Mouse (Mus musculus) embryonic facial prominence, embryonic 12.5 days (tissue): Measurements from ENCODE around the gene Vash1. TPM values are rescaled to one million over a fixed set of nuclear protein-coding genes. Genes with fewer than 3 reads are reported as not detected.

Experiments
- ATAC-seq: fragments of 200-750 bp; cut with Nextera tagmentation; 2 replicates; pipeline ENCODE4 v1.8.0; 2017; ENCODE audit not compliant: insufficient number of reproducible peaks, insufficient read depth, low FRiP score, low TSS enrichment
- H3K27ac ChIP-seq: fragments of 300-500 bp; sonication (generic); 2 replicates; pipeline ENCODE4 v1.5.1; 2016; ENCODE audit warnings: mild to moderate bottlenecking
- H3K27me3 ChIP-seq: fragments of 300-500 bp; sonication (generic); 2 replicates; pipeline ENCODE4 v1.6.1; 2016; ENCODE audit warnings: mild to moderate bottlenecking, moderate library complexity
- H3K36me3 ChIP-seq: fragments of 300-500 bp; sonication (generic); 2 replicates; pipeline ENCODE4 v1.6.1; 2016; ENCODE audit warnings: mild to moderate bottlenecking
- H3K4me1 ChIP-seq: fragments of 300-500 bp; sonication (generic); 2 replicates; pipeline ENCODE4 v1.6.1; 2016
- H3K4me2 ChIP-seq: fragments of 300-500 bp; sonication (generic); replicated peaks from 2 replicates; pipeline ENCODE4 v1.6.1; 2016; ENCODE audit warnings: mild to moderate bottlenecking, moderate library complexity
- H3K4me3 ChIP-seq: fragments of 300-500 bp; sonication (generic); 2 replicates; pipeline ENCODE4 v1.5.1; 2016; ENCODE audit warnings: mild to moderate bottlenecking
- H3K9ac ChIP-seq: fragments of 300-500 bp; sonication (generic); 2 replicates; pipeline ENCODE4 v1.6.1; 2016; ENCODE audit warnings: mild to moderate bottlenecking, moderate library complexity
- H3K9me3 ChIP-seq: fragments of 300-500 bp; sonication (generic); 2 replicates; pipeline ENCODE4 v1.6.1; 2016; ENCODE audit warnings: mild to moderate bottlenecking, moderate library complexity
- WGBS: fragments of 180-500 bp; shearing (Covaris S2); methylation state at CpG from one replicate; pipeline ENCODE4 v1.1.7; 2016; 5-methylcytosine and 5-hydroxymethylcytosine counted together
- polyA plus RNA-seq: library from polyadenylated mRNA; unstranded; fragments of >200 nt; fragmentation: Nextera tagmentation; extraction: Ambion mirVana; gene quantifications from 2 replicates; pipeline ENCODE4 v1.2.1, GENCODE M21; 2016

The Vash1 gene
- polyA plus RNA-seq, 1 experiment from 2014 or later: 18.8 TPM

DNA sequence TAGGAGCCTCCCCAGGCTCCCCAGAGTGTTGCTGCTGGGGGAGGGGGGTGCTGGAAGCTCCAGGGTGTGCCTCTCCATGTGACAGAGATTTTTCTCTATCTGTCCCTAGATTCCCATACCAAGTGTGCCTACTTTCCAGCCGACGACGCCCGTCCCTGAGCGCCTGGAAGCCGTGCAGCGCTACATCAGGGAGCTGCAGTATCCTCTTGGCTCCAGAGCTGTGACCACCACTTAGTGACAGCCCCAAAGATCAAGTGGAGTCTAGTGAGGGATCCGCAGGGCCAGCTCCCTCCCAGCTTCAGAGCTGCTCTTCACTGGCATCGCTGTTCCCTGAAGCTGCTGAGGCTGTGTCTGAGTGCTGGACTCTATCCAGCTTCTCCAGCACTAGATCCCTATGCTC is 6.8 kb downstream of the Vash1 start:
- WGBS: 77% methylated on average over 9 of the region's 9 CpGs
- Histone ChIP-seq H3K9ac (no peak overlapping the region; the same call in 1 of the 2 replicates), H3K4me3 (no peak overlapping the region), H3K27ac (0 out of 2 replicates have a peak overlapping the region, but pooled peaks have one; percentile 41), H3K4me2 (no peak overlapping the region), H3K9me3 (no peaks in the 10 kb centered on the region), H3K36me3 (peaks cover 31% of the 10 kb centered on the region), H3K27me3 (no peaks in the 10 kb centered on the region), H3K4me1 (peaks cover 12% of the 10 kb centered on the region)
- ATAC-seq: no peak

DNA sequence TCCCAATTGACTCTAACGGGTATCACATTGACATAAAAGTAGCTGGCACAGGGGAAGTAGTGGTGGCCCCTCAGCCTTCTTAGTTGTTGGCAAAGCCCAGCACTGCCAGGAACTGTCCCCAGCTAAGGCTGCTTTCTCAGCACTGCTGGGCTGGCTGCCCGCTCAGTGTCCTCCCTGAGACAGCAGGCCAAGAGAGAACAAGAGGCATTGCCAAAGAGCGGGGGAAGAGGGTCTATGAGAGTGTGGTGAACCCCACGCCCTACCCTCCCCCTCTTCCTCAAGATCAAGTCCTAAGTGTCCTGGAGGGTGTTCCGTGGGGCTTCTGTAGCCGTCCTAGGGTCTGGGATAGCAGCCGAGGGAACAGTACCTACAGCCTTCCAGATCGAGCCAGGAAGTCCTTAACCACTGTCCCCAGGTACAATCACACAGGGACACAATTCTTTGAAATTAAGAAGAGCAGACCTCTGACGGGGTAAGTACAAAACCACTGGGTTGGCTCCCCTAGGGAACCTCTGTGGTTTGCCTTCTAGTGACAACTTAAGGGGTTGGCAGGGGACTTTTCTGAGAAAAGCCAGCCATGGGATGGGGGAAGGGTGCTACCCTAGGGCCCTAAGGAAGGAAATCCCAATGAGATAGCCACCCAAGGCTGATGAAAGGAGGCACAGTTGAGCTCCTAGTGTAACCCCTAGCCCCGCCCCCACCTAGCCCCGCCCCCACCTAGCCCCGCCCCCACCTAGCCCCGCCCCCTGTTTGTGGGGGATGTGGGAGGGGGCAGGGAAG is 8.2 kb downstream of the Vash1 start:
- Histone ChIP-seq H3K4me2 (no peak overlapping the region), H3K9me3 (no peaks in the 10 kb centered on the region), H3K27me3 (no peaks in the 10 kb centered on the region), H3K36me3 (peaks cover 35% of the 10 kb centered on the region), H3K27ac (peak overlapping the region; percentile 41; the same call in 1 of the 2 replicates), H3K4me1 (0 out of 2 replicates have a peak, but pooled peaks cover 4% of the 10 kb centered on the region), H3K4me3 (no peak overlapping the region), H3K9ac (no peak overlapping the region)
- ATAC-seq: no peak
- WGBS: 56% methylated on average over 13 of the region's 13 CpGs

DNA sequence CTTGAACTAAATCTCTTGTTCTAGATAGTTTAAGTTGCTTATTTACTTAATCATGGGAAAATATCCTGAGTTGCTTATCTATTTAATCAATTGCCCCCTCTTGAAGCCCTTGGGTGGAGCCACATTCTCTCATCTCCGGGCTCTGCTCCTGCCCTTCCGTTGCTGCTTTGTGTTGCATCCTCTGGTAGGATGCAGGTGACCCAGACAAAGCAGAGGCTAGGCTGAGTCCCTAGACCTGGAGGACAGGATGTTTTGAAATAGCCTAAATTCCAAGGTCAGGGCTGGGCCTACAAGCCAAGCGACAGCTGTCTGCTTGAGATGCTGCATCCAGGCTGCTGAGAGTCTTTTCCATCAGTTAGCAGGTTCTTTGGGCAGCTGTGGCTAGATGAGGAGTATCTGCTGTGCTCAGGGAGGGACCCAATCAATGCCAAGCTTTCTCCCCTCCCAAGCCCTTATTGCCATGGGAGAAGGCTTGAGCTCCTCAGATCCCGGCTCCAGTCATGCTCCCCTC is 9.0 kb downstream of the Vash1 start:
- H3K4me2 ChIP-seq: no peak overlapping the region
- ATAC-seq: no peak
- no peak overlapping the region for H3K4me3 ChIP-seq
- H3K9ac ChIP-seq: no peak overlapping the region
- peak overlapping the region; percentile 41 for H3K27ac ChIP-seq
- H3K9me3 ChIP-seq: no peaks in the 10 kb centered on the region
- peaks cover 36% of the 10 kb centered on the region for H3K36me3 ChIP-seq
- no peaks in the 10 kb centered on the region for H3K27me3 ChIP-seq
- WGBS: 73% methylated on average over 4 of the region's 4 CpGs
- H3K4me1 ChIP-seq: 0 out of 2 replicates have a peak, but pooled peaks cover 4% of the 10 kb centered on the region

DNA sequence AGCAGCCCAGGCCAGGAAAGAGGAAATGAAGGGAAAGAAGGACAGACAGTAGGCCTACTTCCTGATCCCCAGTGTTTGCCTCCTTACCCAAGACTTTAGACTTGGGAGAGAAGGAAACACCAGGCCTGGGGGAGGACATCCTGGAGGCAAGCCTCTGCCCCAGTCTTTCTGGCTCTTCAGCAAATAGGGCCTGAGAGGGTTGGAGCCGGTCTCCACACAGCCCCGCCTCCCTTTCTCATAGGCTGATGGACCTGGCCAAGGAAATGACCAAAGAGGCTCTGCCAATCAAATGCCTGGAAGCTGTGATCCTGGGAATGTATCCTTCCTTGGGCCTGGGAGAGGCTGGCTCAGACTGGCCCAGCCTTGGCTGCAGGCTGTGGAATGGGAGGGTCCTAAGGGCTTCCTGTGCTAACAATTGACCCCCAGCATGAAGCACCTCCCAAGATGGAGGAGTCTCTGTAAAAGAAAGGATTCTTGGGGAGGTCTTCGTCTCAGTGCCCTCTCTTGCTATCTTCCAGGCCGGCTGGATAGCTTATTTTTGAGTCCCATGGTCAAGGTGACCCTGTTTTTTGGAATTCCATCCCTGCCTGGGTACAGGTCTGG is 9.6 kb downstream of the Vash1 start:
- H3K36me3 ChIP-seq: peaks cover 36% of the 10 kb centered on the region
- H3K27ac ChIP-seq: no peak overlapping the region
- no peaks in the 10 kb centered on the region for H3K9me3 ChIP-seq
- no peak overlapping the region for H3K9ac ChIP-seq
- ATAC-seq: no peak
- no peaks in the 10 kb centered on the region for H3K27me3 ChIP-seq
- no peak overlapping the region for H3K4me2 ChIP-seq
- H3K4me1 ChIP-seq: 0 out of 2 replicates have a peak, but pooled peaks cover 4% of the 10 kb centered on the region
- no peak overlapping the region for H3K4me3 ChIP-seq
- 78% methylated on average over 4 of the region's 4 CpGs for WGBS

DNA sequence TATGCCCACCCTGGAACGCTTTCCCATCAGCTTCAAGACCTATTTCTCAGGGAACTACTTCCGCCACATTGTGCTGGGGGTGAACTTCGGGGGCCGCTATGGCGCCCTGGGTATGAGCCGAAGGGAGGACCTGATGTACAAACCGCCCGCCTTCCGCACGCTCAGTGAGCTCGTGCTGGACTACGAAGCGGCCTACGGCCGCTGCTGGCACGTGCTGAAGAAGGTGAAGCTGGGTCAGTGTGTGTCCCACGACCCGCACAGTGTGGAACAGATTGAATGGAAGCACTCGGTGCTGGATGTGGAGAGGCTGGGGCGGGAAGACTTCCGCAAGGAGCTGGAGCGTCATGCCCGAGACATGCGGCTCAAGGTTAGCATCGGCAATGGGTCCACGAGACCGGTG is 10.4 kb downstream of the Vash1 start:
- H3K9ac ChIP-seq: no peak overlapping the region
- peaks cover 39% of the 10 kb centered on the region for H3K36me3 ChIP-seq
- 0 out of 2 replicates have a peak, but pooled peaks cover 4% of the 10 kb centered on the region for H3K4me1 ChIP-seq
- no peak overlapping the region for H3K27ac ChIP-seq
- 96% methylated on average over 27 of the region's 27 CpGs for WGBS
- no peak overlapping the region for H3K4me2 ChIP-seq
- H3K27me3 ChIP-seq: no peaks in the 10 kb centered on the region
- no peak for ATAC-seq
- H3K4me3 ChIP-seq: no peak overlapping the region
- no peaks in the 10 kb centered on the region for H3K9me3 ChIP-seq

DNA sequence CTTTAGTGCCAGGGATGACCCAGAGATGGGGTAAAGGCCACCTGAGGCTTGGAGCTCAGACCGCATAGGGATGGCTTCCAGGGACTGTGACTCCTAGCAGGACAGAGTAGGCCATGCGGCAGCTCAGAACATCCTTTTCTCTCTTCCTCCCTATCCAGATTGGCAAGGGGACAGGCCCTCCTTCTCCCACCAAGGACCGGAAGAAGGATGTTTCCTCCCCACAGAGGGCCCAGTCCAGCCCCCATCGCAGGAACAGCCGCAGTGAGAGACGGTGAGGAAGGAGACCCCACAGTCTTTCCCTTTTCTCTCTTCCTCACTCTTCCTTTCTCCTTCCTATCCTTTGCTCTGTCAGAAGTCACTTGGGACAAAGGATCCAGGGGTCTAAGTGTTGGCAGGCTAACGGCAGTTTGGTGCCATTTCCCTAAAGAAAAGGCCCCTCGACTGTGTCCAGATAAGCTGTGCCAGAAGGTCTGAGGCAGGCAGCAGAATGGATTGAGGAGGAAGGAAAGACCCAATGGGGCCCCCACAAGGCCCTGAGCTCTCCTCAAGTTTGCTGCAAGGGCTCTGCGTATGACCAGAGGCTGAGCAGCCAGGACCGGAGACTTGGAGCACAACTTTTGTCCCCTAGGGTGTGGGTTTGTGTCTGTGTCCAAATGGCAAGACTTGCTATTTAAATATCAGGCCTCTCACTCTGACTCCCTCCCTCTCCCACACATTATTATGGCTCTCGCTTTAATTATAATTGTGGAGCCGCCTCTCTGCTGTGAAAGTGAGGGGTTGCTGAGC is 12.4 kb downstream of the Vash1 start:
- peaks cover 46% of the 10 kb centered on the region for H3K36me3 ChIP-seq
- H3K27me3 ChIP-seq: no peaks in the 10 kb centered on the region
- H3K4me3 ChIP-seq: no peak overlapping the region
- no peak overlapping the region for H3K9ac ChIP-seq
- WGBS: 83% methylated on average over 12 of the region's 12 CpGs
- no peaks in the 10 kb centered on the region for H3K9me3 ChIP-seq
- H3K4me1 ChIP-seq: no peaks in the 10 kb centered on the region
- H3K27ac ChIP-seq: no peak overlapping the region
- ATAC-seq: no peak
- H3K4me2 ChIP-seq: no peak overlapping the region

DNA sequence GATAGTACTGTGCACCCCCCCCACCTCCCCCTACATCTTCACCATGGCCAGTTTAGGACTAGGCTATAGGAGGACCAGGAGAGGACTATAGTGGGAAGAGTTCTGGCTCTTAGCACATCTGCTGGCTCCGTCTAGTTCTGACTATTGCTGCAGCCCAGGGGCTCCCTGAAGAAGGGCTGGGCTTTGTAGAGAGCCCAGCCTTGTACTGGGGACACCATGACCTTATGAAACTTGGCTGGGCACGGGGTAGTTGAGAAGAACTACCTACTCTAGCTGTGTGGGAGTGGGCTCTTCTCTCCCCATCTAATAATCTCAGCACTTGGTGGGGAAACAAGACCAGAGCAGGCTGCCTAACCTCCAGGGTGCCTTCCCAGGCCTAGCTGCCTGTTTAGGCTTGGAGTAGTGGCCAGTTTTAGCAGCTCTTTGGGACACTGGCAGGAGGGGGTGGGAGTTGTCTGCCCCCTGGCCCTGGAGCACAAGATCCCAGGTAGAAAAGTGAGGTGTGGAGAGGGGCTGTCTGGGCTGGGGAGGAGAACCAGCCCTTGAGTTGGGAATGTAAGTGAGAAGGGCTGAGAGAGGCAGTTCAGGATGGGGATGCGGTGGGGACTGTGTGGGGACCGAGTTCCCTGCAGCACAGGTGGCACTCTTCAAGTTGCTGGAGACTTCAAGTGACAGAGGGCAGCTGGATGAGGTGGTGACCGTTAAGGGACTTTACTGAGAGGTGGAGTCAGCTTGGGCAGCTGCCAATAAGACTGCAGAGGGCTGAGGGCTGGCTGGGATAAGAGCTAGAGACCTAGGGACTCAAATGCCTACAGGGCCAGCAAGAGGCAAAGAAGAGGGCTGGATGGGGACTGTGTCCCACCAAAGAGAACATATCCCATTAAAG is 14.2 kb downstream of the Vash1 start:
- Histone ChIP-seq H3K4me1 (no peaks in the 10 kb centered on the region), H3K27me3 (no peaks in the 10 kb centered on the region), H3K36me3 (peaks cover 38% of the 10 kb centered on the region), H3K4me2 (no peak overlapping the region), H3K27ac (no peak overlapping the region), H3K9ac (no peak overlapping the region), H3K4me3 (no peak overlapping the region), H3K9me3 (no peaks in the 10 kb centered on the region)
- no peak for ATAC-seq
- 65% methylated on average over 5 of the region's 5 CpGs for WGBS

DNA sequence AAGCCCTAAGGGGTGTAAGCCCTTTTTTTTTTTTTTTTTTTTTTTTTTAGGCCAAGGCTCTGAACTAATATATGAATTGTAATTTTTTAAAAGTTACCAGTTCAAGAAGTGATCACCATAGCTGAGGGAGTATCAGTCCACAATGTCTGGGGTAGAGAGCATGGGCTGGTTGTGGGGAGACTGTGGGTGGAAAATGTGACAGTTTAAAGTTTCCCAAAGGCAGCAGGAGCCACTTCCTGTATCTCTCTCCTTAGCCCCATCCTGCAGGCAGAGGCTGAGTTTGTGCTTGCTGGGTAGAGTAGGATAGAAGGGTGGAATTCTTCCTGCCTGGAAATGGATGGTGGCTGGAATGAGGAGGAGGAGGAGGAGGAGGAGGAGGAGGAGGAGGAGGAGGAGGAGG is 14.9 kb downstream of the Vash1 start:
- Histone ChIP-seq H3K27me3 (no peaks in the 10 kb centered on the region), H3K4me2 (no peak overlapping the region), H3K36me3 (peaks cover 33% of the 10 kb centered on the region), H3K9me3 (no peaks in the 10 kb centered on the region), H3K4me3 (no peak overlapping the region), H3K27ac (no peak overlapping the region), H3K4me1 (no peaks in the 10 kb centered on the region), H3K9ac (no peak overlapping the region)
- no peak for ATAC-seq

DNA sequence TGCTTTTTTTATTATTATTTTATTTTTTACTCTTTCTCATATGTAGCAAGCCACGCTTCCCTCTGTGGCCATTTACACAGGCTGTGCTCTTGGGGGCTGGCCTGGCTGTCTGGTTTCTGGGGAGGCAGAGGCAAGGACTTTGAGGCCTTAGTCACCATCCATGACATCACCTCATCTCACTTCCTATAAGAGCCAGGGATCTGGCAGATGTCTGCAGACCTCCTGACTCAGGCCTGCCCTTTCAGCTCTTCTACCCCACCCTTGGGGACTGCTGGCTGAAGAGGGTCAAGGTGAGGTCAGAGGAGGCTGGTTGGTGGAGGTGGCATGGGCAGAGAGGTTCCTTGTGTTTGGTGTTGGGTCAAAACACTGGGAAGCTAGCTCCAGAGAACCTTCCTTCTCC is 15.9 kb downstream of the Vash1 start:
- no peak overlapping the region for H3K27ac ChIP-seq
- H3K36me3 ChIP-seq: peaks cover 26% of the 10 kb centered on the region; the same call in 1 of the 2 replicates
- H3K4me3 ChIP-seq: no peak overlapping the region
- H3K4me1 ChIP-seq: no peaks in the 10 kb centered on the region
- ATAC-seq: no peak
- H3K27me3 ChIP-seq: no peaks in the 10 kb centered on the region
- H3K4me2 ChIP-seq: no peak overlapping the region
- no peak overlapping the region for H3K9ac ChIP-seq
- H3K9me3 ChIP-seq: no peaks in the 10 kb centered on the region
- 85% methylated on average over 1 of the region's 1 CpGs for WGBS

DNA sequence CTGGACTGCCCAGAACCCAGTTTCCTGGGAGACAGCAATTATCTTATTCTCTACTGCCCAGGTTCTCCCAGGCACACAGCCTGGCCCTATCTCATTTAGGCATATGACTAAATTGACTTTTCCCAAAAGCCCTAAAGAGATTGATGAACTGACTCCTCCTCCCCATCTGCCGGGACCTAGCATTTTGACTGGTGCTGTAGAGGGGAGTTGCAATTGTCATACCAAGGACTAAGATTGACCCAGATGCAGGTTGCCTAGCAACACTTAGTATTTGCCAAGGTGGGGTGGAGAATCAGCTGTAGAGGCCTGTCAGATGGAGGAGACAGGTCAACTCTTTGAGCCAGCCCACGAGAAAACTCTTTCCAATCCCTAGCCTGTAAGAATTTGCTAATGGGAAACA is 19.5 kb downstream of the Vash1 start:
- Histone ChIP-seq H3K27me3 (no peaks in the 10 kb centered on the region), H3K27ac (no peak overlapping the region), H3K9ac (no peak overlapping the region), H3K9me3 (no peaks in the 10 kb centered on the region), H3K4me3 (no peak overlapping the region), H3K4me2 (no peak overlapping the region), H3K36me3 (peaks cover 21% of the 10 kb centered on the region; the same call in 1 of the 2 replicates), H3K4me1 (peaks cover 12% of the 10 kb centered on the region)
- no peak for ATAC-seq
- 86% methylated on average over 2 of the region's 2 CpGs for WGBS

DNA sequence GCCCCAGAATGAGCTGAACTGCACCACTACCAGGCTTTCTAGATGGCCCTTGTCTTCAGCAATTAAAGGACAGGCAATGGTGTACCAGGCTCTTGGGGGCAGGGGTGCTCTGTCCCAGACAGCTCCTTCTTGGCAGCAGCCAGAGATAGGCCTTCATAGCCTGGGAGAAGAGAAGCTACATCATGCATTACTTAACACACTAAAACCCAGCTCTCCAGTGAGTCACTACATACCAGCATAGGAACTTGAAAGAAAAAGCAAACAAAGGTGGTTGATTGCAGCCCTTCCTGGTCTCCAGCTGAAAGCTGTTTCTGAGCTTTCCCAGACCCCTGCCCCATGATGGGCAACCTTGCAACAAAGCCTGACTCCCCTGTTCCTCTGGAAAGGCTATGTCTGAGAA is 20.0 kb downstream of the Vash1 start:
- peaks cover 21% of the 10 kb centered on the region; the same call in 1 of the 2 replicates for H3K36me3 ChIP-seq
- H3K4me2 ChIP-seq: no peak overlapping the region
- H3K4me3 ChIP-seq: no peak overlapping the region
- peaks cover 12% of the 10 kb centered on the region for H3K4me1 ChIP-seq
- no peak overlapping the region for H3K27ac ChIP-seq
- no peak for ATAC-seq
- H3K9me3 ChIP-seq: no peaks in the 10 kb centered on the region
- H3K27me3 ChIP-seq: no peaks in the 10 kb centered on the region
- no peak overlapping the region for H3K9ac ChIP-seq
